Mouse (Mus musculus) induced T-regulatory cell, adult 2 months (primary cell): ENCODE results near the gene Gpc5.
"Not testable (repeated sequence)": the region's sequence is repeated elsewhere in the genome, so short reads cannot be mapped to it uniquely, and the experiment has no call there.

ENCODE experiments used
- DNase-seq: peaks from one replicate; pipeline ENCODE4 v3.0.0-alpha.2; 2012; ENCODE audit warnings: low read depth

Gpc5 gene

GRCm38 (mm10) chr14:115092081-115092480 lies at the start of gene Gpc5:
TSS of gene Gpc5 (plus strand) at chr14:115092215.
- peak; percentile 81 for DNase-seq

DNA sequence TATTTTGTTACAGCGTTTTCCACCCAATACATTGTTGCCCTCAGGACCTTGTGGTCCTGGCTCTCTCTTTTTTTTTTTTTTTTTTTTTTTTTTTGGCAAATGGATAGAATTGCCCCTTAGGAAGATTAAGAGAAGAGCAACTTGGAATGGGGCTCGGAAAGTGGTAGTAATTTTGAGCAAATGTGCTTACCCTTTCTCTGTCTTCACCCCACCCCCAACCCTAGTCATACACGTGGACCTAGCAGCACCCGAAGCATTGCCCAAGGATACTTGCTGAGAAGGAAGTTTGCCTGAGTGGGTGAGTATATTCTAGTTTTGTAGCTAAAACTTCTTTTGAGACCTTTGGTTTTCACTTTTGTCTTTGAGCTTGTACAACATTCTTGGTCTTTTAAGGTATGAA lies 49.4 kb upstream of the Gpc5 start:
- DNase-seq: peak; percentile 39

DNA sequence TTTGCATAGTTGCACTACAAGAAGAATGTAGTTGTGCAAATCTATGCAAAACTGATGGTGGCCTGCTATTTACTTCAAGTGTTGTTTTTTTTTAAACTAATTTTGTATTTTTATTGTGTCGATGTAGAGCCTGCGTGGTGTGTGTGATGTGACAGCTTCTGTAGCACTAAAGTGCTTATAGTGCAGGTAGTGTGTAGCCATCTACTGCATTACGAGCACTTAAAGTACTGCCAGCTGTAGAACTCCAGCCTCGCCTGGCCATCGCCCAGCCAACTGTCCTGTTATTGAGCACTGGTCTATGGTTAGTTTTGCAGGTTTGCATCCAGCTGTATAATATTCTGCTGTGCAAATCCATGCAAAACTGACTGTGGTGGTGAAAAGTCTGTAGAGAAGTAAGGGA lies 48.0 kb upstream of the Gpc5 start:
- no peak for DNase-seq

GRCm38 (mm10) chr14:115045712-115046111 lies 46.3 kb upstream of the Gpc5 start:
- no peak for DNase-seq

DNA sequence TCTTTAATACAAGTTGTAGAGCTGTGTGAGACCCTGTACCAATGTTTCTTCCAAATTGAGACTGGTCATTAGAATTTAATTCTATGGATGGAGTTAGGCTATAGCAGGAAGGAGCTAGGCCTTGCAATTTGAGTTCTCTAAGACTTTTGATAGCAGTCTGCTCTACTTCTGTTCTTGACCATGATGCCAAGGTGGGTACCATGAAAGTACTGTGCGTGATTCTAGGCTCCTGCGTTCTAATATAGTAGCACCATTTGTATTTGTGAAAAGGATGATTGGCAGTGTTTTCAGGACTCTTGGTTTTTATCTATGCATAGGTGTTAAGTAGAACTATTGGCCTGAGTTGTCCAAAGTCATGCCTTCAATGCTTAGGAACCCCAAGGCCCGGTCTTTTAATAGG lies 44.7 kb upstream of the Gpc5 start:
- no peak for DNase-seq

- no peak for DNase-seq
Measured at GRCm38 (mm10) chr14:115047990-115048862, 43.8 kb upstream of the Gpc5 start.

GRCm38 (mm10) chr14:115048863-115049566 lies 43.0 kb upstream of the Gpc5 start:
- no peak for DNase-seq

- DNase-seq: no peak
Measured at GRCm38 (mm10) chr14:115049831-115050230, 42.2 kb upstream of the Gpc5 start.

GRCm38 (mm10) chr14:115051106-115051760 lies 40.8 kb upstream of the Gpc5 start:
- no peak for DNase-seq

DNA sequence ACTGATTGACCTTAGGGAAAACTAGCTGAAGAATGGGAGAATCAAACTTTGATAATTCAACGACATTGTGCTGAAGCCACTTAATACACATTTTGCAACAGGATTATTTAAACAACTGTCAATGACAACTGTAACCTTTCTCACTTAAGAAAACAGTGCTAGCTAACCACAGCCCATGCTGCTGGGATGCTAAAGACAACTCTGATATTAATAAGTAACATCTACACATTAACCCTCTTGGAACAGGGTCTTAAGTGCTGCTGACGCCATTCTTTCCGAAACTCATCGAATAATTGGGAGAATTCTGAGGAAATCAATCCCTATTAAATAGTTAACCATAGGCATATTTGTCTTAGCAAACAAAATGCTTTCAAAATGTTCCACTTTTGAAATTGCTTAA lies 39.6 kb upstream of the Gpc5 start:
- DNase-seq: no peak

DNA sequence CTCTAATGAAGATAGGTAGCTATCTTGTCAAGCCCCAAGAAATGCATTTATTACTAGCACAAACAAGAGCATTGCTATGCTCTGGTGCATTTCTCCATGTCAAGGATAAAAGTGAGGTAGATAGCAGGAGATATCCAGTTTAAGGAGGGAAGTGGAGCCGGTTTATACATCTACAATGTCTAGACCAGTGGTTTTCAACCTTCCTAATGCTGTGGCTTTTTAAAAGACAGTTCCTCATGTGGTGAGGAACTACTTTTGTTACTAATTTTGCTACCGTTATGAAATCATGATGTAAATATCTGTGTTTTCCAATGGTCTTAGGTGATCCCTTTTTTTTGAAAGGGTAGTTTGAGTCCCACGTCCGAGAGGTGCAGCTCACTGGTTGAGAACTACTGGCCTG lies 37.8 kb upstream of the Gpc5 start:
- no peak for DNase-seq

- no peak for DNase-seq
Measured at GRCm38 (mm10) chr14:115057524-115057923, 34.5 kb upstream of the Gpc5 start.

- DNase-seq: not testable (repeated sequence)
Measured at GRCm38 (mm10) chr14:115066164-115066563, 25.9 kb upstream of the Gpc5 start.

DNA sequence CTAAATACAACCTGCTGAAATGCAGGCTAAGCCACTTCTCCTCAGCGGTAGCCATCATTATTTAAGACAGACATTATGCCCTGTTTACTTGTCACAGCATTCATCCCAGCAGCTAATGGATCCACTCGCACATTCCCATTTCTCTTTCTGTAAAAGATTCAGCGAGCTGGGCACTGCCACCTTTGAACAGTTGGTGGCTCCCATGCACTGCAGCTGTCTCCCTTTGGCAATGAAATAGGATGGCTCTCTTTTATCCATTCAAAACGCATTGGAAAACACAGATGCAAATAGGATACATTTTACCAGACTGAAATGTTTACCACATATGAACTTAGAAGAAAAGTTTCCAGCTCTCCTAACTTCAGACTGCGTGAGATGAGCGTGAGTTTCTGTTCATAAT lies 21.5 kb upstream of the Gpc5 start:
- no peak for DNase-seq

- no peak for DNase-seq
Measured at GRCm38 (mm10) chr14:115077340-115077739, 14.7 kb upstream of the Gpc5 start.

- no peak for DNase-seq
Measured at GRCm38 (mm10) chr14:115078064-115078463, 14.0 kb upstream of the Gpc5 start.

GRCm38 (mm10) chr14:115081728-115082502 lies 10.1 kb upstream of the Gpc5 start:
- no peak for DNase-seq

DNA sequence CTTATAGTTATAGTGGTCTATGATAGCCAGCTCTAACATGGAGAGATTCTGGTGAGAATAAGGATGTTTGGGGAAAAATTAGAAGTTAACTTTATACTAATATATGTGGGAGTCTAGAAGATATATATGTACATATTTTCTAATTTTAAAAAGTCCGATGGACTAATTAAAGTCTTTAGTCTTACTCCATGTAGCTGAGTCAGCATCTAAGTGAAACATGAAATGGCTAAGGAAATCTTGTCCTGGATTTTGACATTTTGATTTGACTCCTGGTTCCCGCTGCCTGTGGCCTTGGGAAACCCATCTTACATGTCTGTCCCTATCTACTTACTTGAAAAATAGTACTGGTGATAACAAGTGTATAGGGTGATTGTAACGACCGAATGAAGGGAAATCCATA lies 1.5 kb upstream of the Gpc5 start:
- no peak for DNase-seq

- DNase-seq: no peak
Measured at GRCm38 (mm10) chr14:115092510-115092909, 495 bp downstream of the Gpc5 start.

DNA sequence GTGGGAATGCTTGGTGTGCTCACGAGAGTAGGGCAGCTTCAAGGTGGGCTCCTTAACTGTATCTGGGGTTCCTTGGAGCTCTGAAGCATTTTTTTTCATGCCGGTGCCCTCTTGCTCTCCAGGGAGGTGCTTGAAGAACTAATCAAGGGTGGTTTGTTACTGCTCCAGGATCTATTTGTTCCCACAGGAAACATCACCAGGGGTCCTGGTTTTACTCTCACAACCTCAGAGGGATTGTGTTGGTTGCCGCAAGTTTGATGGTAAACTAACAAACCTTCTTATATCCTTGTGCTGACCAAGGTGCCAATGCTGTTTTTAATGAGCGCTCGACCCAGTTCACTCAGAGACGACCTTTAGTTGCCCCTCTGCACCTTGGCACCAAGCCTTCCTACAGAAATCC lies 937 bp downstream of the Gpc5 start:
- DNase-seq: no peak

DNA sequence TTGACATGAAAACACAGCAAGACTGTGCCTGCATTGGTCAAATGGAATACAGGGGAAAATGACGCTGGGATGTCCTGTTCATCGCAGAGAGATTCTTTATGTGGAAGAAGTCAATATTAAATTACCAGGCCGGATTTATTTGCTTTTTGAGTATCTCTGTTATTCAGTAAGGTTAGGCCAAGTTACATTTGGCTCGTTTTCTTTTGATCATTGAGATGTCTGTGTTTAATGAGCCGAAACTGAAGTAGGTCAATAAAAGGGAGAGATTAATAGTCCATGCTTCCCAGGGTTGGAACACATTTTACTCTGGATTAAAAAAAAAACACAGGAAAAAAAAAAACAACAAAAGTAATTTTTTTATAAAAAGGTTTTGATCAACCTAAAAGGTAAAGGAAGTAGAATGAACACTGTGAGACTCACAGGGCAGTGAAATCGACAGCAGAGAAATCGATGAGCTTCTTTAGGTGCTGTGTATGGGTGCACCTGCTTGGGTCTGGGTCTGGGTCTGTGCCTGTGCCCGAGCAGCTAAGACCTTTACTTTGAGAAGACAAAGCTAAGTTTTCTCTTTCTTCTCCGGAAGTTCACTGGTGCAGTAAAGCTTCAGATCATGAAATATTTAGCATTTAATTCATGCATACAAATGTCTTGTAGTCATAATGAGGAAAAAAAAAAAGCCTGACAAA lies 8.7 kb downstream of the Gpc5 start:
- DNase-seq: no peak

DNA sequence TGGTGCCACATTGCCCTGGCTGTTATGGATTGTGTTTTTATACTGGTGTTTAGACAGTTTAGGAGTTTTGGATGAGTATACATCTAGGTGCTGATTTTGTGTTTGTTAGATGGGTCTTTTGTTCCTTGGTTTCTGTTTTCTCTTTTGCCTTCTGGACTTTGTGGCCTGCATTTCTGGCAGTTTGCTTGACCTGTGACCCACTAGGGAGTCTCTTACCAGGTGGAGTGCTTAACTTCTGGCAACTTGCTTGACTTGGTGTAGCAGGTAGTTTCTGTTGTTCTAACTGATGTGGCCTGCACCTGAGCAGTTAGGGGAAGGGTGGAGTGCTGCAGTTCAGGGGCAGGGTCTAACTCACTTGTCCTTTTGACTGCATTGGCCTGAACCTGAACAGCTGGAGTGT lies 14.3 kb downstream of the Gpc5 start:
- no peak for DNase-seq
